14 mouse cellular contexts compared by ENCODE assay signal in genomic region chr2:26594934-26595724, GRCm38 (mm10). TPM values are rescaled to one million over a fixed set of nuclear protein-coding genes. Genes with fewer than 3 reads are reported as not detected.
DNase-seq lines count a peak whose midpoint lies in the region; ATAC-seq and TF ChIP-seq lines count a peak whose summit lies in the region.
"Had no signal": no experiment of that assay in that cellular context is flagged by ENCODE, and none has a peak within 500 bp of the region (broad histone marks: within the 10 kb centered on the region; RNA-seq: fewer than 3 reads in every experiment).

No protein-coding gene starts in this region.

- H3K27ac ChIP-seq in embryonic facial prominence, embryonic 13.5 days, result no peak overlapping the region
- H3K27ac ChIP-seq in embryonic facial prominence, embryonic 10.5 days (replicated peaks), result no peak overlapping the region
- peak overlapping the region; percentile 19; the same call in 1 of the 2 replicates for H3K27ac ChIP-seq in heart, embryonic 15.5 days
- H3K27ac ChIP-seq in kidney, embryonic 16.5 days (ENCODE audit: low read length), result peak overlapping the region; percentile 82
- peak overlapping the region; percentile 76 for H3K27ac ChIP-seq in liver, postnatal 0 days (ENCODE audit: low read depth)
- H3K27ac ChIP-seq: midbrain, embryonic 15.5 days had no signal

- no peaks in the 10 kb centered on the region for H3K9me3 ChIP-seq in embryonic facial prominence, embryonic 13.5 days
- no peaks in the 10 kb centered on the region for H3K9me3 ChIP-seq in embryonic facial prominence, embryonic 10.5 days
- no peaks in the 10 kb centered on the region for H3K9me3 ChIP-seq in heart, embryonic 15.5 days (replicated peaks)
- no peaks in the 10 kb centered on the region for H3K9me3 ChIP-seq in kidney, embryonic 16.5 days (ENCODE audit: low read length)
- no peaks in the 10 kb centered on the region for H3K9me3 ChIP-seq in liver, postnatal 0 days (ENCODE audit: low read length)
- H3K9me3 ChIP-seq: midbrain, embryonic 15.5 days had no signal

- H3K36me3 ChIP-seq in embryonic facial prominence, embryonic 13.5 days, result peaks cover 36% of the 10 kb centered on the region
- peaks cover 21% of the 10 kb centered on the region for H3K36me3 ChIP-seq in embryonic facial prominence, embryonic 10.5 days (replicated peaks)
- H3K36me3 ChIP-seq in heart, embryonic 15.5 days, result peaks cover 27% of the 10 kb centered on the region; the same call in 1 of the 2 replicates
- peaks cover 23% of the 10 kb centered on the region for H3K36me3 ChIP-seq in kidney, embryonic 16.5 days (ENCODE audit: insufficient read depth, low read length)
- H3K36me3 ChIP-seq in liver, postnatal 0 days (replicated peaks; ENCODE audit: insufficient read depth, low read length), result peaks cover 34% of the 10 kb centered on the region
- H3K36me3 ChIP-seq: midbrain, embryonic 15.5 days had no signal

- H3K9ac ChIP-seq in embryonic facial prominence, embryonic 13.5 days, result no peak overlapping the region
- no peak overlapping the region for H3K9ac ChIP-seq in heart, embryonic 15.5 days
- H3K9ac ChIP-seq in kidney, embryonic 16.5 days (replicated peaks; ENCODE audit: low read length), result no peak overlapping the region
- 0 out of 2 replicates have a peak overlapping the region, but pooled peaks have one; percentile 30 for H3K9ac ChIP-seq in liver, postnatal 0 days (replicated peaks)
- H3K9ac ChIP-seq: midbrain, embryonic 15.5 days had no signal

- no peak for TF ChIP-seq EP300 in liver, postnatal 0 days (IDR thresholded peaks at IDR 0.05; ENCODE audit: low read depth)

- H3K4me2 ChIP-seq in embryonic facial prominence, embryonic 13.5 days, result no peak overlapping the region
- no peak overlapping the region for H3K4me2 ChIP-seq in heart, embryonic 15.5 days
- H3K4me2 ChIP-seq in kidney, embryonic 16.5 days (replicated peaks; ENCODE audit: low read depth, low read length), result no peak overlapping the region
- H3K4me2 ChIP-seq in liver, postnatal 0 days (ENCODE audit: low read depth, low read length), result 0 out of 2 replicates have a peak overlapping the region, but pooled peaks have one; percentile 1
- H3K4me2 ChIP-seq: midbrain, embryonic 15.5 days had no signal

- H3K4me3 ChIP-seq in embryonic facial prominence, embryonic 13.5 days, result no peak overlapping the region
- H3K4me3 ChIP-seq in embryonic facial prominence, embryonic 10.5 days, result no peak overlapping the region
- no peak overlapping the region for H3K4me3 ChIP-seq in heart, embryonic 15.5 days
- H3K4me3 ChIP-seq in kidney, embryonic 16.5 days (ENCODE audit: low read length), result no peak overlapping the region
- H3K4me3 ChIP-seq in liver, postnatal 0 days (ENCODE audit: low read depth, low read length), result no peak overlapping the region
- H3K4me3 ChIP-seq: erythroblast, embryonic 14.5 days; midbrain, embryonic 15.5 days had no signal

- ATAC-seq in embryonic facial prominence, embryonic 13.5 days (ENCODE audit: insufficient number of reproducible peaks, insufficient read depth, low FRiP score, low TSS enrichment, low read depth), result 0 out of 2 replicates have a peak, but pooled peaks have one; percentile 8
- ATAC-seq in heart, embryonic 15.5 days (replicated peaks; ENCODE audit: insufficient number of reproducible peaks, insufficient read depth, low FRiP score, low read depth), result peak; percentile 32
- peak; percentile 65 for ATAC-seq in kidney, embryonic 16.5 days (ENCODE audit: low FRiP score, low TSS enrichment)
- peak; percentile 43 for ATAC-seq in liver, postnatal 0 days
- ATAC-seq: midbrain, embryonic 15.5 days had no signal

- peaks cover 8% of the 10 kb centered on the region for H3K4me1 ChIP-seq in embryonic facial prominence, embryonic 13.5 days
- 0 out of 2 replicates have a peak, but pooled peaks cover 8% of the 10 kb centered on the region for H3K4me1 ChIP-seq in embryonic facial prominence, embryonic 10.5 days
- H3K4me1 ChIP-seq in heart, embryonic 15.5 days (replicated peaks), result peaks cover 8% of the 10 kb centered on the region
- peaks cover 19% of the 10 kb centered on the region for H3K4me1 ChIP-seq in kidney, embryonic 16.5 days (ENCODE audit: insufficient read depth, low read length)
- peaks cover 44% of the 10 kb centered on the region for H3K4me1 ChIP-seq in liver, postnatal 0 days (ENCODE audit: insufficient read depth)
- H3K4me1 ChIP-seq: midbrain, embryonic 15.5 days had no signal

- no peaks in the 10 kb centered on the region for H3K27me3 ChIP-seq in embryonic facial prominence, embryonic 13.5 days
- H3K27me3 ChIP-seq in embryonic facial prominence, embryonic 10.5 days (replicated peaks; ENCODE audit: low read depth, poor library complexity, severe bottlenecking), result no peaks in the 10 kb centered on the region
- H3K27me3 ChIP-seq in heart, embryonic 15.5 days, result no peaks in the 10 kb centered on the region
- no peaks in the 10 kb centered on the region for H3K27me3 ChIP-seq in kidney, embryonic 16.5 days (ENCODE audit: insufficient read depth, low read length)
- no peaks in the 10 kb centered on the region for H3K27me3 ChIP-seq in liver, postnatal 0 days (ENCODE audit: insufficient read depth, low read length)
- H3K27me3 ChIP-seq: midbrain, embryonic 15.5 days had no signal

- WGBS in embryonic facial prominence, embryonic 13.5 days, result 76% methylated on average over 6 of the region's 6 CpGs
- WGBS in embryonic facial prominence, embryonic 10.5 days, result 81% methylated on average over 6 of the region's 6 CpGs
- WGBS in heart, embryonic 15.5 days, result 62% methylated on average over 6 of the region's 6 CpGs
- 56% methylated on average over 6 of the region's 6 CpGs for WGBS in kidney, embryonic 16.5 days
- 57% methylated on average over 6 of the region's 6 CpGs for WGBS in liver, postnatal 0 days (ENCODE audit: insufficient replicate concordance)

- no peak for TF ChIP-seq CTCF in liver, postnatal 0 days (IDR thresholded peaks at IDR 0.05; ENCODE audit: low read depth)

- DNase-seq in embryonic facial prominence, embryonic 10.5 days (ENCODE audit: low spot score), result no peak
- no peak for DNase-seq in liver, postnatal 0 days
- no peak for DNase-seq in cerebellum, postnatal 14 days
- no peak for DNase-seq in layer of hippocampus, adult 18-20 months (ENCODE audit: low spot score in 2 of 2)
- no peak for DNase-seq in right cerebral cortex, postnatal 14 days
- DNase-seq: adrenal gland, postnatal 25 days; cerebellum, adult 8-10 months; gastrocnemius, postnatal 25 days had no signal

RNA-seq across cellular contexts. Expression of gene Gm20532, which starts 8.7 kb away (rescaled TPM):
- polyA plus RNA-seq in embryonic facial prominence, embryonic 13.5 days (2015; fragmentation: Nextera tagmentation; extraction: Ambion mirVana), result not detected in 2 replicates
- polyA plus RNA-seq in embryonic facial prominence, embryonic 10.5 days (2016; fragmentation: Nextera tagmentation; extraction: Ambion mirVana), result not detected in 2 replicates
- not detected in 2 replicates for polyA plus RNA-seq in heart, embryonic 15.5 days (2015; fragmentation: Nextera tagmentation; extraction: Ambion mirVana)
- polyA plus RNA-seq in kidney, embryonic 16.5 days (2015; fragmentation: Nextera tagmentation; extraction: Ambion mirVana), result not detected in 2 replicates
- not detected in 2 replicates for polyA plus RNA-seq in liver, postnatal 0 days (2015; fragmentation: Nextera tagmentation; extraction: Ambion mirVana)
- total RNA-seq in layer of hippocampus, adult 18-20 months (2021), result not detected
- total RNA-seq: adrenal gland, postnatal 25 days; gastrocnemius, postnatal 25 days; left cerebral cortex, postnatal 36 days had no signal
- polyA plus RNA-seq: erythroblast, embryonic 14.5 days; midbrain, embryonic 15.5 days had no signal

RNA-seq across cellular contexts. Expression of gene Agpat2, which starts 9.1 kb away (rescaled TPM):
- polyA plus RNA-seq in embryonic facial prominence, embryonic 13.5 days (2015; fragmentation: Nextera tagmentation; extraction: Ambion mirVana), result 23.4 and 25.2 TPM in 2 replicates
- 12.4 and 12.9 TPM in 2 replicates for polyA plus RNA-seq in embryonic facial prominence, embryonic 10.5 days (2016; fragmentation: Nextera tagmentation; extraction: Ambion mirVana)
- polyA plus RNA-seq in heart, embryonic 15.5 days (2015; fragmentation: Nextera tagmentation; extraction: Ambion mirVana), result 19.9 and 26.3 TPM in 2 replicates
- polyA plus RNA-seq in kidney, embryonic 16.5 days (2015; fragmentation: Nextera tagmentation; extraction: Ambion mirVana), result 53.0 and 57.0 TPM in 2 replicates
- polyA plus RNA-seq in liver, postnatal 0 days (2015; fragmentation: Nextera tagmentation; extraction: Ambion mirVana), result 215 and 221 TPM in 2 replicates
- 1 to 10 TPM; 2.1 to 2.5 TPM for total RNA-seq in layer of hippocampus, adult 18-20 months (2021)

RNA-seq across cellular contexts. Expression of gene Egfl7, which starts 15.3 kb away (rescaled TPM):
- polyA plus RNA-seq in embryonic facial prominence, embryonic 13.5 days (2015; fragmentation: Nextera tagmentation; extraction: Ambion mirVana), result 88.5 and 92.7 TPM in 2 replicates
- 93.2 and 96.6 TPM in 2 replicates for polyA plus RNA-seq in embryonic facial prominence, embryonic 10.5 days (2016; fragmentation: Nextera tagmentation; extraction: Ambion mirVana)
- 159 and 197 TPM in 2 replicates for polyA plus RNA-seq in heart, embryonic 15.5 days (2015; fragmentation: Nextera tagmentation; extraction: Ambion mirVana)
- polyA plus RNA-seq in kidney, embryonic 16.5 days (2015; fragmentation: Nextera tagmentation; extraction: Ambion mirVana), result 257 and 266 TPM in 2 replicates
- 49.6 and 53.0 TPM in 2 replicates for polyA plus RNA-seq in liver, postnatal 0 days (2015; fragmentation: Nextera tagmentation; extraction: Ambion mirVana)
- total RNA-seq in layer of hippocampus, adult 18-20 months (2021), result 10 to 100 TPM; 53.5 to 59.7 TPM

RNA-seq across cellular contexts. Expression of gene Fam69b, which starts 33.1 kb away (rescaled TPM):
- 65.6 and 66.6 TPM in 2 replicates for polyA plus RNA-seq in embryonic facial prominence, embryonic 13.5 days (2015; fragmentation: Nextera tagmentation; extraction: Ambion mirVana)
- polyA plus RNA-seq in embryonic facial prominence, embryonic 10.5 days (2016; fragmentation: Nextera tagmentation; extraction: Ambion mirVana), result 39.9 and 43.8 TPM in 2 replicates
- 12.2 and 18.0 TPM in 2 replicates for polyA plus RNA-seq in heart, embryonic 15.5 days (2015; fragmentation: Nextera tagmentation; extraction: Ambion mirVana)
- polyA plus RNA-seq in kidney, embryonic 16.5 days (2015; fragmentation: Nextera tagmentation; extraction: Ambion mirVana), result 39.3 and 40.3 TPM in 2 replicates
- 0.48 and 0.56 TPM in 2 replicates for polyA plus RNA-seq in liver, postnatal 0 days (2015; fragmentation: Nextera tagmentation; extraction: Ambion mirVana)
- 10 to 100 TPM; 67.9 to 72.8 TPM for total RNA-seq in layer of hippocampus, adult 18-20 months (2021)
- polyA plus RNA-seq: erythroblast, embryonic 14.5 days had no signal

Comparison
In these comparisons a context has a peak if more than half of its experiments do, and no peak if none do; other contexts are left out.
1. ATAC-seq: peak in every context shown above with its lines; median percentile 65 in kidney, embryonic 16.5 days; 43 in liver, postnatal 0 days; 32 in heart, embryonic 15.5 days; 8 in embryonic facial prominence, embryonic 13.5 days.
2. H3K27ac ChIP-seq: peak in heart, embryonic 15.5 days (single experiment), kidney, embryonic 16.5 days (single experiment) and liver, postnatal 0 days (single experiment); none in embryonic facial prominence, embryonic 13.5 days (single experiment) and embryonic facial prominence, embryonic 10.5 days (single experiment).